Mouse (Mus musculus) kidney, embryonic 14.5 days (tissue): ENCODE measurements around the gene Itgax. TPM values are rescaled to one million over a fixed set of nuclear protein-coding genes. Genes with fewer than 3 reads are reported as not detected.

Experiments used
- ATAC-seq: fragments of 200-750 bp; cut with Nextera tagmentation; 2 replicates; pipeline ENCODE4 v1.8.0; 2017; ENCODE audit warnings: moderate number of reproducible peaks, mild to moderate bottlenecking, moderate TSS enrichment, moderate library complexity; ENCODE audit not compliant: low FRiP score, low TSS enrichment
- H3K27ac ChIP-seq: fragments of 300-500 bp; sonication (generic); 2 replicates; pipeline ENCODE4 v1.5.1; 2014; ENCODE audit warnings: low read depth, mild to moderate bottlenecking, low read length, moderate library complexity, mixed read lengths
- H3K27me3 ChIP-seq: fragments of 300-500 bp; sonication (generic); 2 replicates; pipeline ENCODE4 v1.6.1; 2014; ENCODE audit warnings: mild to moderate bottlenecking, low read length; ENCODE audit not compliant: control insufficient read depth, insufficient read depth
- H3K36me3 ChIP-seq: fragments of 300-500 bp; sonication (generic); 2 replicates; pipeline ENCODE4 v1.6.1; 2014; ENCODE audit warnings: low read length, mixed read lengths; ENCODE audit not compliant: control insufficient read depth, insufficient read depth
- H3K4me1 ChIP-seq: fragments of 300-500 bp; sonication (generic); 2 replicates; pipeline ENCODE4 v1.6.1; 2014; ENCODE audit warnings: low read length, mixed read lengths; ENCODE audit not compliant: control insufficient read depth, insufficient read depth
- H3K4me2 ChIP-seq: fragments of 300-500 bp; sonication (generic); replicated peaks from 2 replicates; pipeline ENCODE4 v1.6.1; 2014; ENCODE audit warnings: low read depth, mild to moderate bottlenecking, low read length
- H3K4me3 ChIP-seq: fragments of 300-500 bp; sonication (generic); 2 replicates; pipeline ENCODE4 v1.5.1; 2014; ENCODE audit warnings: mild to moderate bottlenecking, low read length
- H3K9ac ChIP-seq: fragments of 300-500 bp; sonication (generic); 2 replicates; pipeline ENCODE4 v1.6.1; 2014; ENCODE audit warnings: low read depth, mild to moderate bottlenecking, low read length, moderate library complexity
- H3K9me3 ChIP-seq: fragments of 300-500 bp; sonication (generic); 2 replicates; pipeline ENCODE4 v1.6.1; 2016; ENCODE audit warnings: low read length; ENCODE audit not compliant: control insufficient read depth
- WGBS: fragments of 180-500 bp; shearing (Covaris S2); extraction: QIAGEN DNeasy Blood & Tissue Kit; methylation state at CpG from one replicate; pipeline ENCODE4 v1.1.7; 2014; 5-methylcytosine and 5-hydroxymethylcytosine counted together
- polyA plus RNA-seq: library from polyadenylated mRNA; unstranded; fragments of >200 nt; fragmentation: Nextera tagmentation; extraction: Ambion mirVana; gene quantifications from 2 replicates; pipeline ENCODE4 v1.2.1, GENCODE M21; 2014

The Itgax gene
- 0.05 TPM in 1 of 2 replicates, not detected in the other for polyA plus RNA-seq

DNA sequence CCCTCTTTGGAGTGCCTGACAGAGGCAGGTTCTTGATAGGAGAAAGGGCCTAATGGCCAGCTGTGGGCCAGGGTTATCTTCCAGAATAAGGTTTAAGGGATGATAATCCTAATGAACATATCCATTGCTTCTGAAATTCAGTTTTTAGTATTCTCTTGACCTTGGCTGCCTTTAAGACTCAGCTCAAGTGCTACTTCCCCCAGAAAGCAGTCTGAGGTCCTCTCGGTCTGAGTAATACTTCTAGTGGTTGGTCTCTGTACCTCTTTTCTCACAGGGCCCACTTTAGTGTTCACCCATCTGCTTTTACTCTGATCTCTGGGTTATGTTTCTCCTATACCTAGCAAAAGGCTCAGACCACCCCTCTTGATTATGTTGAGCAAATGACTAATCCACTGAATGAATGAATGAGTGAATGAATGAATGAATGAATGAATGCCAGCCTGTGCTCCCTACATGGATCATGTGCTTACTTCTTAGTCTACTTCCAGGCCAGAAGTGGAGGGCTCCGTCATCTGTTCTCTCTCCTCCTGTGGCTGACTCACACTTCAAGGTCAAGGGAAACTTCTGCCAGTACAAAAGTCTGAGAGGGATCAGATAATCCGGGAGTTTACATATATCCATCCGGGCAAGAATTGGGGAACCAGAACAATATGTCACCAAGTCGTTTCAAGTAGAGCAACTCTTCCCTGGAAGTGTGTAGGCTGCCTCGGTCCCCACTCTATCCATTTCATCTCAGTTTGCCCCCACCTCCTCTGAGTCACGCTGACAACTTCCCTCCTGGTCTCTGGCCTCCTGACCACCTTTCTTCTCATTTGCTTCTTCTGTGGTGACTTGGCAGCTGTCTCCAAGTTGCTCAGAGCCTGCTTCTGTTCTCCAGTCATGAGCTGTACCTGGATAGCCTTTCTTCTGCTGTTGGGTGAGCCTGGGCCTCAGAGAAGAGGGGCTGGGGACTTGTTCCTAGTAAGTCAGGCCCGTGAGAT is at the start of gene Itgax:
TSS of gene Itgax (plus strand) at position 807 of the 980 bp plus-strand sequence.
- Histone ChIP-seq H3K4me2 (no peak within 1 kb of the TSS), H3K9ac (no peak within 1 kb of the TSS), H3K36me3 (no peaks in the 10 kb centered on the region), H3K4me3 (no peak within 1 kb of the TSS), H3K27me3 (no peaks in the 10 kb centered on the region), H3K4me1 (no peaks in the 10 kb centered on the region), H3K27ac (no peak within 1 kb of the TSS), H3K9me3 (no peaks in the 10 kb centered on the region)
- 85% methylated on average over 8 of the region's 8 CpGs for WGBS
- ATAC-seq: no peak

GRCm38 (mm10) chr7:128080012-128080411 is 49.3 kb upstream of the Itgax start:
- 77% methylated on average over 8 of the region's 8 CpGs for WGBS
- Histone ChIP-seq H3K9me3 (no peaks in the 10 kb centered on the region), H3K9ac (no peak overlapping the region), H3K36me3 (no peaks in the 10 kb centered on the region), H3K27ac (no peak overlapping the region), H3K4me3 (no peak overlapping the region), H3K4me2 (no peak overlapping the region), H3K27me3 (no peaks in the 10 kb centered on the region), H3K4me1 (no peaks in the 10 kb centered on the region)
- no peak for ATAC-seq

DNA sequence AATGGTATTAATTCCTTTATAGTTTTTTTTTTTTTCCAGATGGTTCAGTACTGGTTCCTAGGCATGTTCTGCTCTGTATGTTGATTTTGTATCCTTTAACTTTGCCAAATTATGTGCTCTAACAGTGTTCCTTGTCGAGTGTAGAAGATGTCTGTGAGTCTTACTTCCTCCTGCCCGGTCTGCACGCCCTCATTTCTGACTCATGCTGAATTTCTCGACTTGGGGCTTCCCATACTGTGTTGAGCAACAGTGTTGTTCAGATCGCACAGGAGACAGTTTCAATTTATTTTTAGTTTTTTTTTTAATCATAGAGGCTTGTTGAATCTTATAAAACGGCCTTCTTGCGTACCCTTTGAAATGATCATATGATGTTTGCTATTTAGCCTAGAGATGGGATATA is 40.2 kb upstream of the Itgax start:
- Histone ChIP-seq H3K4me3 (no peak overlapping the region), H3K27me3 (no peaks in the 10 kb centered on the region), H3K4me2 (no peak overlapping the region), H3K9ac (no peak overlapping the region), H3K27ac (no peak overlapping the region), H3K36me3 (no peaks in the 10 kb centered on the region), H3K9me3 (no peaks in the 10 kb centered on the region), H3K4me1 (no peaks in the 10 kb centered on the region)
- ATAC-seq: no peak
- WGBS: 82% methylated on average over 7 of the region's 7 CpGs

- H3K27ac ChIP-seq: no peak overlapping the region
- 86% methylated on average over 1 of the region's 1 CpGs for WGBS
- H3K9me3 ChIP-seq: no peaks in the 10 kb centered on the region
- ATAC-seq: no peak
- H3K27me3 ChIP-seq: no peaks in the 10 kb centered on the region
- H3K36me3 ChIP-seq: no peaks in the 10 kb centered on the region
- H3K4me2 ChIP-seq: no peak overlapping the region
- no peak overlapping the region for H3K4me3 ChIP-seq
- H3K4me1 ChIP-seq: no peaks in the 10 kb centered on the region
- no peak overlapping the region for H3K9ac ChIP-seq
These were observed 31.2 kb upstream of the Itgax start for GRCm38 (mm10) chr7:128098135-128098534.

- 71% methylated on average over 2 of the region's 2 CpGs for WGBS
- ATAC-seq: no peak
- H3K36me3 ChIP-seq: no peaks in the 10 kb centered on the region
These were observed 28.5 kb upstream of the Itgax start for GRCm38 (mm10) chr7:128100742-128101357.

DNA sequence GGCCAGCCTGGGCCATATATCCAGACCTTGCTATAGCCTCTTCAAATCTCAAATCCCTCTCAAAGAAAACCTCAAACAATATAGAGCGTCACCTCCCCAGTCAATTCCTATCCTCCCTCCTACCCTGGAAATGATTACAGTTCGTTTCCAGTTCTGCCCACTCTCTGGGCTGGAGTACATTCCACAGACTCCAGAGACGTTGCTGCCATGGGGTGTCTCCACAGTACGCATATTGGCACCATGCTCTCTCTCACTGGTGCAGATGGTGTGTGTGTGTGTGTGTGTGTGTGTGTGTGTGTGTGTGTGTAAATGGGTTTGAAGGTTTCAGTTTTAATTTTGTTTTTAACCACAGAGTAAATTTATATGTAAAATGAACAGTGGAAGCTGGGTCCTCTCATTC is 24.1 kb upstream of the Itgax start:
- Histone ChIP-seq H3K4me3 (no peak overlapping the region), H3K36me3 (no peaks in the 10 kb centered on the region), H3K9me3 (no peaks in the 10 kb centered on the region), H3K4me2 (no peak overlapping the region), H3K27ac (no peak overlapping the region), H3K4me1 (no peaks in the 10 kb centered on the region), H3K27me3 (peaks cover 2% of the 10 kb centered on the region; the same call in 1 of the 2 replicates), H3K9ac (no peak overlapping the region)
- 70% methylated on average over 4 of the region's 4 CpGs for WGBS
- ATAC-seq: no peak

More at GRCm38 (mm10) chr7:128100742-128101357, 28.5 kb upstream of the Itgax start:
- no peaks in the 10 kb centered on the region for H3K4me1 ChIP-seq
- no peaks in the 10 kb centered on the region for H3K9me3 ChIP-seq
- H3K27ac ChIP-seq: no peak overlapping the region
- H3K4me3 ChIP-seq: no peak overlapping the region
- no peak overlapping the region for H3K4me2 ChIP-seq
- peaks cover 2% of the 10 kb centered on the region; the same call in 1 of the 2 replicates for H3K27me3 ChIP-seq
- H3K9ac ChIP-seq: no peak overlapping the region

- Histone ChIP-seq H3K4me2 (no peak overlapping the region), H3K27me3 (peaks cover 2% of the 10 kb centered on the region; the same call in 1 of the 2 replicates), H3K9ac (no peak overlapping the region), H3K4me3 (no peak overlapping the region), H3K4me1 (no peaks in the 10 kb centered on the region), H3K9me3 (no peaks in the 10 kb centered on the region), H3K27ac (no peak overlapping the region), H3K36me3 (no peaks in the 10 kb centered on the region)
- ATAC-seq: no peak
- 90% methylated on average over 7 of the region's 7 CpGs for WGBS
These were observed 21.9 kb upstream of the Itgax start for GRCm38 (mm10) chr7:128107462-128107861.

DNA sequence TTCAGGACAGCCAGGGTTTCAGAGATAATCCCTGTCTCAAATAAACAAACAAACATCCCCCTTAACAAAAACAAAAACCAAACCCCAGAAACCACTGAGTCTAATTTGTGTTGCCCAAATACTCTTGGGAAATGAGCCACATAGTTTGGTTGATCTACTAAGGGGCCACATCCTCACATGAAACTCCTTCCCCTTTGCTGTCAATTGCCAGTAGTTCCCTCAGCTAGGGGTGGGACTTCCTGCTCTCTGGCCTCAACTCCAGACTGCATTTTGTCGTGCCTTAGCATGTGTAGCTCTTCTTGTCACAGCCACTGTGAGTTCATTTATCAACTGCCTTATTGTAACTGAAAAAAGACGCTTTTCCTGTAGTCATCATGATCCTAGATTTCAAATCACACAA is 19.0 kb upstream of the Itgax start:
- Histone ChIP-seq H3K27me3 (no peaks in the 10 kb centered on the region), H3K9me3 (no peaks in the 10 kb centered on the region), H3K4me1 (no peaks in the 10 kb centered on the region), H3K27ac (no peak overlapping the region), H3K36me3 (no peaks in the 10 kb centered on the region), H3K9ac (no peak overlapping the region), H3K4me3 (no peak overlapping the region), H3K4me2 (no peak overlapping the region)
- ATAC-seq: no peak
- 73% methylated on average over 2 of the region's 2 CpGs for WGBS

DNA sequence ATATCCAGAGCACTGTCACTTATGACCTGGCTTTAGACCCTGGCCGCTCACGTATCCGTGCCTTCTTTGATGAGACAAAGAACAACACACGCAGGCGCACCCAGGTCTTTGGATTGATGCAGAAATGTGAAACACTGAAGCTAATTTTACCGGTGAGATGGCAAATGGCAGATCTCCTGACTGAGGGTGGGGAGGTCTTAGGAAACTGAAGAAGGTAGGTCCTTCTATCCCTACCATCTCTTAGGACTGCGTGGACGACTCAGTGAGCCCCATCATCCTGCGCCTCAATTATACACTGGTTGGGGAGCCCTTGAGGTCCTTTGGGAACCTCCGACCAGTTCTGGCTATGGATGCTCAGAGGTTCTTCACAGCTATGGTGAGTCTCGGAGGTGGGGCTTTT is 17.2 kb upstream of the Itgax start:
- no peak overlapping the region for H3K9ac ChIP-seq
- ATAC-seq: no peak
- H3K9me3 ChIP-seq: no peaks in the 10 kb centered on the region
- H3K4me1 ChIP-seq: no peaks in the 10 kb centered on the region
- no peaks in the 10 kb centered on the region for H3K27me3 ChIP-seq
- H3K4me2 ChIP-seq: no peak overlapping the region
- WGBS: 88% methylated on average over 11 of the region's 11 CpGs
- H3K27ac ChIP-seq: no peak overlapping the region
- H3K4me3 ChIP-seq: no peak overlapping the region
- H3K36me3 ChIP-seq: no peaks in the 10 kb centered on the region
